Mouse (Mus musculus): ENCODE data around the gene Tmem208. TPM values are rescaled to one million over a fixed set of nuclear protein-coding genes. Genes with fewer than 3 reads are reported as not detected.

Gene Tmem208
- total RNA-seq (2023): 33.2 TPM

GRCm38 (mm10) chr8:105326141-105326672 lies at the start of gene Tmem208, which contains the start of gene Lrrc29:
Tmem208 (plus strand) TSS chr8:105326354.
Lrrc29 (minus strand) TSS chr8:105326278.

GRCm38 (mm10) chr8:105289805-105290460 lies 36.2 kb upstream of the Tmem208 start, which contains the start of gene 4931428F04Rik:
4931428F04Rik (minus strand) TSS chr8:105289864.

GRCm38 (mm10) chr8:105295895-105296573 lies 30.1 kb upstream of the Tmem208 start, which contains the start of gene Exoc3l:
Exoc3l (minus strand) TSS chr8:105296101.

GRCm38 (mm10) chr8:105297511-105298192 lies 28.5 kb upstream of the Tmem208 start, which contains the start of gene E2f4:
E2f4 (plus strand) TSS chr8:105297663.

GRCm38 (mm10) chr8:105305211-105306145 lies 20.7 kb upstream of the Tmem208 start, which contains the start of gene Elmo3:
Elmo3 (plus strand) TSS chr8:105305601.

GRCm38 (mm10) chr8:105347428-105348221 lies 21.5 kb downstream of the Tmem208 start, which contains the start of gene Fhod1:
Fhod1 (minus strand) TSS chr8:105347953.

GRCm38 (mm10) chr8:105348450-105349095 lies 22.4 kb downstream of the Tmem208 start, which contains the start of gene Slc9a5:
Slc9a5 (plus strand) TSS chr8:105348843.

GRCm38 (mm10) chr8:105373032-105373431 lies 46.9 kb downstream of the Tmem208 start, which contains the start of gene Plekhg4:
Plekhg4 (plus strand) TSS chr8:105373274.

Other genes starting within 250 kb of the Tmem208 start
- gene Ces3b, start 242.6 kb upstream of the Tmem208 start, total RNA-seq (2023): not detected
- gene Ces4a, start 194.6 kb upstream of the Tmem208 start, total RNA-seq (2023): not detected
- gene Cbfb, start 155.7 kb upstream of the Tmem208 start, total RNA-seq (2023): 99.9 TPM
- 25.0 TPM for gene D230025D16Rik, start 101.2 kb upstream of the Tmem208 start, total RNA-seq (2023)
- 2.3 TPM for gene B3gnt9, start 71.2 kb upstream of the Tmem208 start, total RNA-seq (2023)
- 25.6 TPM for gene Tradd, start 61.7 kb upstream of the Tmem208 start, total RNA-seq (2023)
- gene Fbxl8, start 61.7 kb upstream of the Tmem208 start, total RNA-seq (2023): 11.0 TPM
- gene Hsf4, start 56.6 kb upstream of the Tmem208 start, total RNA-seq (2023): 1.0 TPM
- gene Nol3, start 50.2 kb upstream of the Tmem208 start, total RNA-seq (2023): not detected
- gene 4931428F04Rik, start 36.5 kb upstream of the Tmem208 start, total RNA-seq (2023): 4.5 TPM
- 1.7 TPM for gene Exoc3l, start 30.3 kb upstream of the Tmem208 start, total RNA-seq (2023)
- 85.2 TPM for gene E2f4, start 28.7 kb upstream of the Tmem208 start, total RNA-seq (2023)
- 3.6 TPM for gene Elmo3, start 20.8 kb upstream of the Tmem208 start, total RNA-seq (2023)
- gene Lrrc29, start 76 bp upstream of the Tmem208 start, total RNA-seq (2023): 7.3 TPM
- gene Fhod1, start 21.6 kb downstream of the Tmem208 start, total RNA-seq (2023): 27.3 TPM
- gene Slc9a5, start 22.5 kb downstream of the Tmem208 start, total RNA-seq (2023): 0.44 TPM
- gene Plekhg4, start 46.9 kb downstream of the Tmem208 start, total RNA-seq (2023): not detected
- not detected for gene Kctd19, start 87.1 kb downstream of the Tmem208 start, total RNA-seq (2023)
- not detected for gene Lrrc36, start 87.2 kb downstream of the Tmem208 start, total RNA-seq (2023)
- 1.8 TPM for gene Tppp3, start 145.2 kb downstream of the Tmem208 start, total RNA-seq (2023)
- 4.1 TPM for gene Zdhhc1, start 170.5 kb downstream of the Tmem208 start, total RNA-seq (2023)
- gene Hsd11b2, start 192.4 kb downstream of the Tmem208 start, total RNA-seq (2023): not detected
- 56.7 TPM for gene Atp6v0d1, start 239.7 kb downstream of the Tmem208 start, total RNA-seq (2023)

Measured in CD4-positive naive resting alpha-beta T cell, adult 57 days (primary cell).